Mouse (Mus musculus) hindbrain, postnatal 0 days (tissue): Measurements from ENCODE around the gene Phf21a. TPM values are rescaled to one million over a fixed set of nuclear protein-coding genes. Genes with fewer than 3 reads are reported as not detected.
A peak's percentile ranks its signal among the peaks of the same experiment; 100 is the strongest.

Experiments used
- ATAC-seq: fragments of 200-750 bp; cut with Nextera tagmentation; 2 replicates; pipeline ENCODE4 v1.8.0; 2017; ENCODE audit warnings: mild to moderate bottlenecking, moderate TSS enrichment, moderate library complexity
- DNase-seq: peaks from one replicate; pipeline ENCODE4 v3.0.0-alpha.2; 2015; ENCODE audit warnings: low spot score
- H3K27ac ChIP-seq: fragments of 300-500 bp; sonication (generic); 2 replicates; pipeline ENCODE4 v1.5.1; 2014; ENCODE audit warnings: mild to moderate bottlenecking
- H3K27me3 ChIP-seq: fragments of 300-500 bp; sonication (generic); 2 replicates; pipeline ENCODE4 v1.6.1; 2014; ENCODE audit warnings: low read length, mixed read lengths; ENCODE audit not compliant: insufficient read depth
- H3K36me3 ChIP-seq: fragments of 300-500 bp; sonication (generic); 2 replicates; pipeline ENCODE4 v1.6.1; 2014; ENCODE audit warnings: low read length, mixed read lengths; ENCODE audit not compliant: insufficient read depth
- H3K4me1 ChIP-seq: fragments of 300-500 bp; sonication (generic); 2 replicates; pipeline ENCODE4 v1.6.1; 2014; ENCODE audit warnings: antibody characterized with exemption, low read length, mixed read lengths; ENCODE audit not compliant: insufficient read depth
- H3K4me2 ChIP-seq: fragments of 300-500 bp; sonication (generic); 2 replicates; pipeline ENCODE4 v1.6.1; 2014; ENCODE audit warnings: low read depth, mild to moderate bottlenecking, low read length, moderate library complexity, mixed read lengths
- H3K4me3 ChIP-seq: fragments of 300-500 bp; sonication (generic); 2 replicates; pipeline ENCODE4 v1.5.1; 2014; ENCODE audit warnings: low read length
- H3K9ac ChIP-seq: fragments of 300-500 bp; sonication (generic); replicated peaks from 2 replicates; pipeline ENCODE4 v1.6.1; 2014; ENCODE audit warnings: mild to moderate bottlenecking, low read length, moderate library complexity, mixed read lengths
- H3K9me3 ChIP-seq: fragments of 300-500 bp; sonication (generic); 2 replicates; pipeline ENCODE4 v1.6.1; 2016; ENCODE audit warnings: low read length, mixed read lengths
- CTCF ChIP-seq: IDR thresholded peaks from 2 replicates; pipeline ENCODE4 v1.5.1; 2016; ENCODE audit warnings: antibody characterized with exemption, control low read depth, low read depth
- WGBS: fragments of 180-500 bp; shearing (Covaris S2); extraction: QIAGEN DNeasy Blood & Tissue Kit; methylation state at CpG from one replicate; pipeline ENCODE4 v1.1.7; 2014; 5-methylcytosine and 5-hydroxymethylcytosine counted together
- polyA plus RNA-seq: library from polyadenylated mRNA; unstranded; fragments of >200 nt; fragmentation: Nextera tagmentation; extraction: Ambion mirVana; gene quantifications from 2 replicates; pipeline ENCODE4 v1.2.1, GENCODE M21; 2015
- total RNA-seq: library from RNA; depleted of rRNA; stranded (reverse); fragments of >200 nt; gene quantifications from 2 replicates; pipeline ENCODE4 v1.2.3, GENCODE M21; 2014

Phf21a gene
- total and polyA plus RNA-seq, 2 experiments from 2014 or later, result 26.6 to 109 TPM

- WGBS, result 53% methylated on average over 10 of the region's 10 CpGs
- H3K9ac ChIP-seq, result no peak overlapping the region
- no peaks in the 10 kb centered on the region; the same call in 1 of the 2 replicates for H3K4me1 ChIP-seq
- no peak overlapping the region for H3K27ac ChIP-seq
- H3K9me3 ChIP-seq, result no peaks in the 10 kb centered on the region
- DNase-seq (peak; percentile 34), ATAC-seq (0 out of 2 replicates have a peak, but pooled peaks have one; percentile 38)
- H3K4me3 ChIP-seq, result no peak overlapping the region
- no peaks in the 10 kb centered on the region for H3K27me3 ChIP-seq
- H3K36me3 ChIP-seq, result no peaks in the 10 kb centered on the region
- 0 out of 2 replicates have a peak overlapping the region, but pooled peaks have one; percentile 23 for H3K4me2 ChIP-seq
- TF ChIP-seq CTCF, result no peak
Measured at GRCm38 (mm10) chr2:92299896-92300295, 207.0 kb downstream of the Phf21a start.

DNA sequence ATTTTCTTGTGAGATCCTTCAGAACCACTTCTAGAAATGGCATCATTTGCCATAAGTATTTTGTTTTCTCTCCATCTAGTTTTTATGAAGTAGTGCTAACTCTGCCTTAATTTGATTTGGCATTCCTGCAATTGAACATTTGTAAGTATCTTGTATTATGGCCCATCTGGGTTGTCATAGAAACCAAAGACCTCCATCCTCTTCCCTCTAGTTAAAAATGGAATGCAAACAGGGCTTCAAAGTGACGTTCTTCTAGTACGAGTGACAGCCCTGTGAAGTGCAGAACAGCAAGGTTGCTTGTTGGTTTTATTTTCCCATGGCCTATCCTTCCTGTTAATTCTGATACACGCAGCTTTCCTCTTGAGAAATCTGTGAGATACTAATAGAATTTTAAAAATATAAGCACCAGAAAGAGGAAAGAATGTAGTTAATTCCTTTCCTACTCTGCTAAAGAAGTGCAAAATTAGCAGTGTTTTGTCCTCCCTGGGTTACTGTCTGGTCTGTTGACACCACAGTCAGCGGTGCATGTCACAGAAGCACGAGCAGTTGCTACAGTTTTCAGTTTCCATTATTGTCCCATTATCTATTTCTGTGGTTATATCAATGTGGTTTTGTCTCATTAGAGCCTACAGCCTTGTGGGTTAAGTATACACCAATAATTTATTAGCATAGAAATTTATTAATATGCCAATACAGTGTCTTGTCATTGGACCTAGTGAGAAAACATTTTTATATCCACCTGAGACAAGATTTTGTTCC is 209.1 kb downstream of the Phf21a start:
- no peak overlapping the region for H3K27ac ChIP-seq
- no peaks in the 10 kb centered on the region for H3K9me3 ChIP-seq
- H3K9ac ChIP-seq, result no peak overlapping the region
- H3K4me1 ChIP-seq, result peaks cover 5% of the 10 kb centered on the region; the same call in 1 of the 2 replicates
- H3K4me3 ChIP-seq, result no peak overlapping the region
- no peak for ATAC-seq
- no peak overlapping the region for H3K4me2 ChIP-seq
- 28% methylated on average over 5 of the region's 5 CpGs for WGBS
- no peak for TF ChIP-seq CTCF
- no peaks in the 10 kb centered on the region for H3K36me3 ChIP-seq
- DNase-seq, result no peak
- no peaks in the 10 kb centered on the region for H3K27me3 ChIP-seq

- Histone ChIP-seq H3K4me1 (0 out of 2 replicates have a peak, but pooled peaks cover under 1% of the 10 kb centered on the region), H3K4me3 (no peak overlapping the region), H3K27me3 (no peaks in the 10 kb centered on the region), H3K9me3 (no peaks in the 10 kb centered on the region), H3K27ac (no peak overlapping the region), H3K36me3 (no peaks in the 10 kb centered on the region), H3K4me2 (no peak overlapping the region), H3K9ac (no peak overlapping the region)
- no peak for DNase-seq
- 65% methylated on average over 4 of the region's 4 CpGs for WGBS
- no peak for TF ChIP-seq CTCF
- no peak for ATAC-seq
Measured at GRCm38 (mm10) chr2:92312542-92312941, 219.6 kb downstream of the Phf21a start.

GRCm38 (mm10) chr2:92314031-92314430 is 221.1 kb downstream of the Phf21a start:
- Histone ChIP-seq H3K36me3 (no peaks in the 10 kb centered on the region), H3K27me3 (no peaks in the 10 kb centered on the region), H3K27ac (no peak overlapping the region), H3K9ac (no peak overlapping the region), H3K4me2 (no peak overlapping the region), H3K9me3 (no peaks in the 10 kb centered on the region), H3K4me3 (no peak overlapping the region), H3K4me1 (no peaks in the 10 kb centered on the region)
- ATAC-seq, result no peak
- no peak for DNase-seq
- 76% methylated on average over 1 of the region's 1 CpGs for WGBS
- TF ChIP-seq CTCF, result no peak

- Histone ChIP-seq H3K36me3 (no peaks in the 10 kb centered on the region), H3K27me3 (no peaks in the 10 kb centered on the region), H3K27ac (no peak overlapping the region), H3K9me3 (no peaks in the 10 kb centered on the region), H3K9ac (no peak overlapping the region), H3K4me2 (no peak overlapping the region), H3K4me1 (no peaks in the 10 kb centered on the region), H3K4me3 (no peak overlapping the region)
- no peak for TF ChIP-seq CTCF
- 60% methylated on average over 3 of the region's 3 CpGs for whole genome bisulfite sequencing
- ATAC-seq (no peak), DNase-seq (no peak)
Measured at GRCm38 (mm10) chr2:92316652-92317051, 223.7 kb downstream of the Phf21a start.

DNA sequence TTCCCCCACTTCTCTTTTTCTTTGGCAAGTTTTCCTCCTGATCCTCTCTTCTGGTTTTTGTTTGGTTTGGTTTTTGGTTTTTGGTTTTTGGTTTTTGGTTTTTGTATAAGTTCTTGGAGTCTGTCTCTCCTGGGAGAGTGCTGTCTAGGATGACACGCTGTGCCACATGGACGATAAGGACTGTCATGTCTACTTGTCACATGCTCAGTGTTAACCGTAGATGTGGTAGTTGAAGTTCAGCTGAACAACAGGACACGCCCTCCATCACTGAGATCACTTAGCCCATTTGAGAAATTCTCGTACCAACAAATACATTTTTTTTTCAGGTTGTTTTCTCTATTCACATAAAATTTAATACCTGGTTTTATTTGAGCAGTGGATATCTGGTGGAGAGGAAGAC is 224.3 kb downstream of the Phf21a start:
- Histone ChIP-seq H3K9me3 (no peaks in the 10 kb centered on the region), H3K27ac (no peak overlapping the region), H3K27me3 (no peaks in the 10 kb centered on the region), H3K4me3 (no peak overlapping the region), H3K4me1 (no peaks in the 10 kb centered on the region), H3K4me2 (no peak overlapping the region), H3K36me3 (no peaks in the 10 kb centered on the region), H3K9ac (no peak overlapping the region)
- ATAC-seq (no peak), DNase-seq (no peak)
- 83% methylated on average over 5 of the region's 5 CpGs for WGBS
- TF ChIP-seq CTCF, result no peak

DNA sequence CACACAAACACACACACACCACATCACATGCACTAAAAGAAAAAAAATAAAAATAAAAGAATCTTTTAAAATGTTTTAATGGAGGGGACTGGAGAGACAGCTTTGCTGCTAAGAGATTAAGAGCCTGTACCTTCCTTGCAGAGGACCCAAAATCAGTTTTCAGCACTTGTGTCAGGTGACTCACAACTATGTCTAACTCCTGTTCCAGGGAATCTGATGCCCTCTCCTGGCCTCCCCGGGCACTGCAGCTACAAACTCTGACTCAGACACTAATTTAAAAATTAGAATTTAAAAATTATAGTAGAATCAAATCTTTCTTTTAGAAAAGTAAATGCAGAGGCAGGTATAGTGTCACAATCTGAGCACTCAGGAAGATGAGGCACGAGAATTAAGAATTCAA is 229.8 kb downstream of the Phf21a start:
- no peak overlapping the region for H3K4me3 ChIP-seq
- H3K9me3 ChIP-seq, result no peaks in the 10 kb centered on the region
- ATAC-seq (no peak), DNase-seq (no peak)
- peak; percentile 55 for TF ChIP-seq CTCF
- H3K27me3 ChIP-seq, result no peaks in the 10 kb centered on the region
- H3K9ac ChIP-seq, result no peak overlapping the region
- no peak overlapping the region for H3K4me2 ChIP-seq
- 90% methylated on average over 2 of the region's 2 CpGs for WGBS
- no peak overlapping the region for H3K27ac ChIP-seq
- H3K36me3 ChIP-seq, result no peaks in the 10 kb centered on the region
- H3K4me1 ChIP-seq, result no peaks in the 10 kb centered on the region
